Mouse (Mus musculus) kidney, postnatal 10 days (tissue): ENCODE measurements around the gene Gm5346.
"Not testable (repeated sequence)": the region's sequence is repeated elsewhere in the genome, so short reads cannot be mapped to it uniquely, and the experiment has no call there.

Source experiments
- DNase-seq: peaks from one replicate; pipeline ENCODE4 v3.0.0; 2021; ENCODE audit warnings: mixed read lengths

The Gm5346 gene

GRCm38 (mm10) chr8:43627176-43627575 is at the start of gene Gm5346:
TSS of gene Gm5346 (minus strand) at chr8:43627276.
- DNase-seq: no peak

- no peak for DNase-seq
Observed at GRCm38 (mm10) chr8:43616046-43616445, 11.0 kb downstream of the Gm5346 start.

GRCm38 (mm10) chr8:43603657-43604056 is 23.4 kb downstream of the Gm5346 start:
- not testable (repeated sequence) for DNase-seq

GRCm38 (mm10) chr8:43603166-43603565 is 23.9 kb downstream of the Gm5346 start:
- DNase-seq: not testable (repeated sequence)

GRCm38 (mm10) chr8:43576607-43577006 is 50.5 kb downstream of the Gm5346 start, which contains the start of gene Adam26a:
TSS of gene Adam26a (minus strand) at chr8:43576707.
- not testable (repeated sequence) for DNase-seq
